Mouse (Mus musculus) kidney, postnatal 4 days (tissue): ENCODE measurements around the gene Rfc5.
"Not testable (repeated sequence)": the region's sequence is repeated elsewhere in the genome, so short reads cannot be mapped to it uniquely, and the experiment has no call there.

Experiments
- DNase-seq, 2 experiments: peaks; one replicate each; pipeline ENCODE4 v3.0.0; 2021; ENCODE audit warnings: mixed read lengths in 2 of 2

The Rfc5 gene

GRCm38 (mm10) chr5:117347011-117347410 is 41.8 kb downstream of the Rfc5 start:
- no peak for DNase-seq

DNA sequence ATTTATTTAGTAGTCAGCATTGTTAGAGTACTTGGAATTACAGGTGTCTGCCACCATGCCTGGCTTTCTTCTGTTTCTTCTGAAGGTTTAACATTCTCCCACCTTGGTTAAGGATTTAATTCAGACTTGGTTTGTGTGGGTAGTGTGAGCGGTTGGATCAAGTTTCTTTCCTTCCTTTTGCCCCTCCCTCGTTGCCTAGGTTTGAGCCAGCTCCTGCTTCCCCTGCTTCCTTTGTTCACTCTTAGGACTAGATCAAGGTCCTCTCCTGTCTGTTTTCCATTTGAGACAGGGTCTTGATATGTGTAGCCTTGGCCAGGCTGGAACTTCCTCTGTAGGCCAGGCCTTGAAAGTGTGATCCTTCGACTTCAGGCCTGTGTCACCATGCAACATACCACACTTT is 42.6 kb downstream of the Rfc5 start:
- no peak for DNase-seq

DNA sequence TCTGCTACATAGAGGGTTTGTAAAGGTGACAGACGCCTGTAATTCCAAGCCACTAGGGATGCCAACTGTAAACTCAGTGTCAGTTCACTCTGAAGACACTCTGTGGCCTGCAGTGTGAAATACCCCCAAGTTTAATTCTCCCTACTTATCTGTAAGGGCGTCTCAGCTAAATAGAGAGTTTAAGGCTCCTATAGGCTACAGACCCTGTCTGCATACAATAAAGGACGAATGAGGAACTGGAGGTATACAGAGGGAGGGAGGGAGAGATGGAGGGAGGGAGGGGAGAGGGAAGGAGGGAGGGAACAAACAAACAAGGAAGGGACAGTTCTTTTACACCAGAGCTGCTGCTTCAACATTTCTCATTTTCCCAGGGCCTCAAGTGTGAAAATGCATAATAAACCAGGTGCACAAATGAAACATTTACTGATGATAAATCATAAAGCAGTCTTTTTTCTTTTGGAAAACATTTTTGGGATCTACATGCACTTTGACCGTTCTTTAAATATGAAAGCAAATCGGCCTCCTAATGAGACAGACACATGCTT is 43.3 kb downstream of the Rfc5 start:
- DNase-seq: no peak

DNA sequence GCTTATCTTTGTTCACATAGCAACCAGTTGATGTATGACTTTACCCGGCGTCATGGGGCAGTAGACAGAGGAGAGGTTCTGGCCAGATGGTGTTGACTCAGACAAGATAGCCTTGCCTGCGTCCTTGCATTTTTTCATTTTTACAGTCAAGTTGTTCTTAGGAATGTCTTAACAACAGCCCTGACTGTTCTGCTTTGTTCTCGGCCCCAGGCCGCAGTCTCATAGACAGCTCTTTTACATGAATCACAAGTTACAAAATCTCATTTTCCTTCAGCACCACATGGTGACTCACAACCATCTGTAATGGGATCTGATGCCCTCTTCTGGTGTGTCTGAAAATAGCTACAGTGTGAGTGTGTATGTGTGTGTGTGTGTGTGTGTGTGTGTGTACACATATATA is 44.4 kb downstream of the Rfc5 start:
- not testable (repeated sequence) for DNase-seq

- DNase-seq: no peak
Measured at GRCm38 (mm10) chr5:117341896-117342295, 47.0 kb downstream of the Rfc5 start.

GRCm38 (mm10) chr5:117340081-117340480 is 48.8 kb downstream of the Rfc5 start:
- DNase-seq: no peak

DNA sequence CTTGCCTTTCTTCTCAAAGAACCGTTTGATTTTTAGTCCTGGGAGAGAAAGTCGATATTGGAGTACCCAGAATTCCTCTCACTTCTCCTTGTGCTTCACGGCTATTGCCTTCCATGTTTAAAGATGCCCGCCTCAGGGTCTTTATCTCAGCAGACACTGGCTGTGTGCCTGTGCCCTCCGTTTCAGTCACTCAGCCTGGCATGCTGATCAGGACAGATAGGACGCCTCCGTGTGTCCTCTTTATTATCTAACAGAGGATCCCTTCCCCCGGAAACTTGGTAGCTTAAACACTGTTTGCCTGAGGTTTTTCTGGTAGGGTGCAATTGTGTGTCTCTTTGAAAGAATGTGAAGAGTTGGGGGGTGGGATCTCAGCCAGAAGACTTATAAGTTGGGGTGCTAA is 50.3 kb downstream of the Rfc5 start:
- no peak for DNase-seq

GRCm38 (mm10) chr5:117337999-117338398 is 50.8 kb downstream of the Rfc5 start:
- DNase-seq: no peak

DNA sequence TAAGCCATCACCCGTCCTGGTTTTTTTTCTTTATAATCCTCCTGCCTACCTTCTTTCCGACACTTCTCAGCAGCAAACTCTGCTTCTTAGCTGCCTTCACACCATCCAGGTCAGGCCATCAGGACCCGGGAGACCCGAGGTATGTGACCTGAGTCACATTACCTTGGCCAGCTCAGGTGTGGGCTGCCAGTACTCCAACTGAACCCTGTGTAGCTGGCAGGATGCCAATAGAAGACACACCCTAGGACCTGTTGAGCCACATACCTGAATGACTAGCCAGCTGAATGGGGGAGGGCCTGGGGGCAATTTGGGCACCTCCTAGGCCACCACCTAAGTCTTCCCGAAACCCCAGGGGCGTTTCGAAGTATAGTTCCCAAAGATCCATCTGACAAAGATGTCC is 58.4 kb downstream of the Rfc5 start:
- peak in 1 of 2 experiments; percentile 22 for DNase-seq
